ENCODE assay signal across 19 mouse cellular contexts in the genomic region with DNA sequence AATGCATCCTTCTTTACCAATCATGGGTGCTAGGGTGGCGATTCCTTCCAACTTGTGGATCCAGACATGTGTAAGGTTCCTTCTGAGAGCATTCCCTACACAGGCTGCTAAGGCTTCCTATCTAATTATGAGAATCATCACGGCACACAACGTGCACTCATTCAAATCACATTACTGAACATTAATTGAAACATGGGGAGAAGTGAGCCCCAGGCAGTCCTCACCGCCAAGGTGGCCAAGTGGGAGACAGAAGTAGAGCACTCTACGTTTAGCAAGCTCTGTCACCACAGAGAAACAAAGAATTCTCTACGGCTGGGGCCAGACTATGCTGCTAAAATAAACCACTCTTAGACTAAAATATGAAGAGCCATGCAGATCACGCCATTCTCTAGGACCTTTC.
"Had no signal": no experiment of that assay in that cellular context is flagged by ENCODE, and none has a peak within 500 bp of the region (broad histone marks: within the 10 kb centered on the region; RNA-seq: fewer than 3 reads in every experiment).

No protein-coding gene starts in this region.

- H3K36me3 ChIP-seq: limb, embryonic 10.5 days; limb, embryonic 13.5 days; liver, embryonic 12.5 days; liver, embryonic 15.5 days; lung, embryonic 15.5 days; midbrain, embryonic 10.5 days; midbrain, embryonic 15.5 days; neural tube, embryonic 12.5 days; neural tube, embryonic 15.5 days had no signal

- H3K27me3 ChIP-seq: limb, embryonic 13.5 days; liver, embryonic 12.5 days; liver, embryonic 15.5 days; lung, embryonic 15.5 days; megakaryocyte, embryonic 14.5 days; midbrain, embryonic 15.5 days; neural tube, embryonic 12.5 days; neural tube, embryonic 15.5 days had no signal

- H3K9me3 ChIP-seq: limb, embryonic 10.5 days; limb, embryonic 13.5 days; liver, embryonic 12.5 days; liver, embryonic 15.5 days; lung, embryonic 15.5 days; megakaryocyte, embryonic 14.5 days; midbrain, embryonic 10.5 days; midbrain, embryonic 15.5 days; neural tube, embryonic 12.5 days; neural tube, embryonic 15.5 days had no signal

- H3K27ac ChIP-seq: limb, embryonic 10.5 days; limb, embryonic 13.5 days; liver, embryonic 12.5 days; liver, embryonic 15.5 days; lung, embryonic 15.5 days; midbrain, embryonic 10.5 days; midbrain, embryonic 15.5 days; neural tube, embryonic 12.5 days; neural tube, embryonic 15.5 days had no signal

- H3K4me2 ChIP-seq: limb, embryonic 13.5 days; liver, embryonic 12.5 days; liver, embryonic 15.5 days; lung, embryonic 15.5 days; midbrain, embryonic 15.5 days; neural tube, embryonic 12.5 days; neural tube, embryonic 15.5 days had no signal

- ATAC-seq: liver, embryonic 12.5 days; midbrain, embryonic 15.5 days had no signal

- DNase-seq: kidney, adult 9 months; kidney, postnatal 14 days; kidney, postnatal 4 days; liver; lung, adult 18-20 months; lung, postnatal 10 days; lung, postnatal 36 days; thymus, adult 18-20 months; thymus, postnatal 36 days had no signal

- H3K9ac ChIP-seq: limb, embryonic 13.5 days; liver, embryonic 12.5 days; liver, embryonic 15.5 days; lung, embryonic 15.5 days; midbrain, embryonic 15.5 days; neural tube, embryonic 12.5 days; neural tube, embryonic 15.5 days had no signal

- H3K4me3 ChIP-seq: limb, embryonic 10.5 days; limb, embryonic 13.5 days; liver, embryonic 12.5 days; liver, embryonic 15.5 days; lung, embryonic 15.5 days; megakaryocyte, embryonic 14.5 days; midbrain, embryonic 10.5 days; midbrain, embryonic 15.5 days; neural tube, embryonic 12.5 days; neural tube, embryonic 15.5 days had no signal
